Mouse (Mus musculus): ENCODE data around the gene Tcf19. TPM values are rescaled to one million over a fixed set of nuclear protein-coding genes. Genes with fewer than 3 reads are reported as not detected.

Gene Tcf19
- polyA plus RNA-seq, 1 experiment from 2014 or later, result 56.7 TPM

- peaks cover 12% of the 10 kb centered on the region; the same call in 1 of the 2 replicates for H3K27me3 ChIP-seq (ENCODE audit: low read depth, poor library complexity, severe bottlenecking)
- no peak overlapping the region for H3K27ac ChIP-seq (replicated peaks)
- H3K4me1 ChIP-seq, result peaks cover 28% of the 10 kb centered on the region
- DNase-seq (ENCODE audit: low spot score), result no peak
- no peaks in the 10 kb centered on the region for H3K36me3 ChIP-seq
- WGBS, result 57% methylated on average over 2 of the region's 2 CpGs
- H3K4me3 ChIP-seq, result no peak overlapping the region
- H3K9me3 ChIP-seq (replicated peaks), result no peaks in the 10 kb centered on the region
Measured at GRCm38 (mm10) chr17:35547465-35547864, 30.8 kb upstream of the Tcf19 start.

GRCm38 (mm10) chr17:35544680-35545079 lies 28.1 kb upstream of the Tcf19 start:
- Histone ChIP-seq H3K4me1 (peaks cover 28% of the 10 kb centered on the region), H3K27me3 (ENCODE audit: low read depth, poor library complexity, severe bottlenecking) (peaks cover 1% of the 10 kb centered on the region; the same call in 1 of the 2 replicates), H3K36me3 (no peaks in the 10 kb centered on the region), H3K27ac (replicated peaks) (no peak overlapping the region), H3K4me3 (no peak overlapping the region), H3K9me3 (replicated peaks) (no peaks in the 10 kb centered on the region)
- DNase-seq (ENCODE audit: low spot score), result peak; percentile 61
- WGBS, result 36% methylated on average over 6 of the region's 6 CpGs

GRCm38 (mm10) chr17:35544001-35544400 lies 27.4 kb upstream of the Tcf19 start:
- 80% methylated on average over 6 of the region's 6 CpGs for WGBS
- DNase-seq (ENCODE audit: low spot score), result no peak
- Histone ChIP-seq H3K9me3 (replicated peaks) (no peaks in the 10 kb centered on the region), H3K27ac (replicated peaks) (no peak overlapping the region), H3K36me3 (no peaks in the 10 kb centered on the region), H3K27me3 (ENCODE audit: low read depth, poor library complexity, severe bottlenecking) (no peaks in the 10 kb centered on the region), H3K4me3 (no peak overlapping the region), H3K4me1 (peaks cover 28% of the 10 kb centered on the region)

- no peak overlapping the region for H3K27ac ChIP-seq (replicated peaks)
- whole genome bisulfite sequencing, result 56% methylated on average over 14 of the region's 14 CpGs
- H3K4me3 ChIP-seq, result no peak overlapping the region; the same call in 1 of the 2 replicates
- no peaks in the 10 kb centered on the region for H3K9me3 ChIP-seq (replicated peaks)
- no peaks in the 10 kb centered on the region for H3K27me3 ChIP-seq (ENCODE audit: low read depth, poor library complexity, severe bottlenecking)
- no peaks in the 10 kb centered on the region for H3K36me3 ChIP-seq
- no peak for DNase-seq (ENCODE audit: low spot score)
- peaks cover 28% of the 10 kb centered on the region for H3K4me1 ChIP-seq
Measured at GRCm38 (mm10) chr17:35543412-35543861, 26.8 kb upstream of the Tcf19 start.

- peaks cover 28% of the 10 kb centered on the region for H3K4me1 ChIP-seq
- DNase-seq (ENCODE audit: low spot score), result no peak
- H3K36me3 ChIP-seq, result no peaks in the 10 kb centered on the region
- H3K4me3 ChIP-seq, result no peak overlapping the region; the same call in 1 of the 2 replicates
- no peaks in the 10 kb centered on the region for H3K27me3 ChIP-seq (ENCODE audit: low read depth, poor library complexity, severe bottlenecking)
- H3K9me3 ChIP-seq (replicated peaks), result no peaks in the 10 kb centered on the region
- 0 out of 2 replicates have a peak overlapping the region, but pooled peaks have one; percentile 33 for H3K27ac ChIP-seq (replicated peaks)
- 84% methylated on average over 15 of the region's 15 CpGs for WGBS
Measured at GRCm38 (mm10) chr17:35542761-35543411, 26.3 kb upstream of the Tcf19 start.

GRCm38 (mm10) chr17:35539540-35539939 lies 22.9 kb upstream of the Tcf19 start:
- Histone ChIP-seq H3K27ac (replicated peaks) (no peak overlapping the region), H3K9me3 (replicated peaks) (no peaks in the 10 kb centered on the region), H3K4me1 (peaks cover 16% of the 10 kb centered on the region), H3K27me3 (ENCODE audit: low read depth, poor library complexity, severe bottlenecking) (no peaks in the 10 kb centered on the region), H3K4me3 (no peak overlapping the region), H3K36me3 (no peaks in the 10 kb centered on the region)
- DNase-seq (ENCODE audit: low spot score), result no peak
- 55% methylated on average over 10 of the region's 10 CpGs for WGBS

GRCm38 (mm10) chr17:35538476-35538875 lies 21.9 kb upstream of the Tcf19 start:
- peaks cover 12% of the 10 kb centered on the region for H3K4me1 ChIP-seq
- no peaks in the 10 kb centered on the region for H3K9me3 ChIP-seq (replicated peaks)
- 79% methylated on average over 1 of the region's 1 CpGs for WGBS
- H3K27me3 ChIP-seq (ENCODE audit: low read depth, poor library complexity, severe bottlenecking), result no peaks in the 10 kb centered on the region
- no peak overlapping the region for H3K27ac ChIP-seq (replicated peaks)
- H3K36me3 ChIP-seq, result no peaks in the 10 kb centered on the region
- H3K4me3 ChIP-seq, result no peak overlapping the region
- DNase-seq (ENCODE audit: low spot score), result no peak

- Histone ChIP-seq H3K4me3 (no peak overlapping the region), H3K4me1 (peaks cover 8% of the 10 kb centered on the region; the same call in 1 of the 2 replicates), H3K27ac (replicated peaks) (no peak overlapping the region), H3K36me3 (no peaks in the 10 kb centered on the region), H3K27me3 (ENCODE audit: low read depth, poor library complexity, severe bottlenecking) (no peaks in the 10 kb centered on the region), H3K9me3 (replicated peaks) (no peaks in the 10 kb centered on the region)
- DNase-seq (ENCODE audit: low spot score), result no peak
- 89% methylated on average over 4 of the region's 4 CpGs for WGBS
Measured at GRCm38 (mm10) chr17:35537421-35537820, 20.8 kb upstream of the Tcf19 start.

GRCm38 (mm10) chr17:35534343-35534742 lies 17.7 kb upstream of the Tcf19 start:
- H3K9me3 ChIP-seq (replicated peaks), result no peaks in the 10 kb centered on the region
- peak; percentile 61 for DNase-seq (ENCODE audit: low spot score)
- H3K4me3 ChIP-seq, result no peak overlapping the region
- H3K27me3 ChIP-seq (ENCODE audit: low read depth, poor library complexity, severe bottlenecking), result no peaks in the 10 kb centered on the region
- H3K4me1 ChIP-seq, result peaks cover 11% of the 10 kb centered on the region; the same call in 1 of the 2 replicates
- 17% methylated on average over 6 of the region's 6 CpGs for WGBS
- peaks cover 19% of the 10 kb centered on the region for H3K36me3 ChIP-seq
- no peak overlapping the region for H3K27ac ChIP-seq (replicated peaks)

- WGBS, result 48% methylated on average over 7 of the region's 7 CpGs
- Histone ChIP-seq H3K9me3 (replicated peaks) (no peaks in the 10 kb centered on the region), H3K36me3 (peaks cover 33% of the 10 kb centered on the region), H3K27ac (replicated peaks) (no peak within 1 kb of the TSS), H3K4me1 (peaks cover 11% of the 10 kb centered on the region; the same call in 1 of the 2 replicates), H3K27me3 (ENCODE audit: low read depth, poor library complexity, severe bottlenecking) (no peaks in the 10 kb centered on the region), H3K4me3 (no peak within 1 kb of the TSS)
- no peak for DNase-seq (ENCODE audit: low spot score)
Measured at GRCm38 (mm10) chr17:35532901-35533300, 16.3 kb upstream of the Tcf19 start, which contains the start of gene Psors1c2. Gene Psors1c2 (plus strand): TSS chr17:35533201.

GRCm38 (mm10) chr17:35532360-35532759 lies 15.7 kb upstream of the Tcf19 start:
- no peaks in the 10 kb centered on the region for H3K9me3 ChIP-seq (replicated peaks)
- H3K27ac ChIP-seq (replicated peaks), result no peak overlapping the region
- H3K27me3 ChIP-seq (ENCODE audit: low read depth, poor library complexity, severe bottlenecking), result no peaks in the 10 kb centered on the region
- no peak for DNase-seq (ENCODE audit: low spot score)
- peaks cover 39% of the 10 kb centered on the region for H3K36me3 ChIP-seq
- 16% methylated on average over 3 of the region's 3 CpGs for WGBS
- peaks cover 11% of the 10 kb centered on the region; the same call in 1 of the 2 replicates for H3K4me1 ChIP-seq
- no peak overlapping the region for H3K4me3 ChIP-seq

GRCm38 (mm10) chr17:35526644-35527043 lies 10.0 kb upstream of the Tcf19 start:
- H3K4me3 ChIP-seq, result no peak overlapping the region
- peaks cover 90% of the 10 kb centered on the region for H3K36me3 ChIP-seq
- no peaks in the 10 kb centered on the region for H3K27me3 ChIP-seq (ENCODE audit: low read depth, poor library complexity, severe bottlenecking)
- H3K9me3 ChIP-seq (replicated peaks), result no peaks in the 10 kb centered on the region
- no peaks in the 10 kb centered on the region for H3K4me1 ChIP-seq
- DNase-seq (ENCODE audit: low spot score), result no peak
- H3K27ac ChIP-seq (replicated peaks), result no peak overlapping the region
- 78% methylated on average over 8 of the region's 8 CpGs for WGBS

GRCm38 (mm10) chr17:35524354-35524753 lies 7.7 kb upstream of the Tcf19 start:
- DNase-seq (ENCODE audit: low spot score), result no peak
- no peaks in the 10 kb centered on the region for H3K4me1 ChIP-seq
- no peak overlapping the region for H3K4me3 ChIP-seq
- H3K27ac ChIP-seq (replicated peaks), result no peak overlapping the region
- 92% methylated on average over 9 of the region's 9 CpGs for WGBS
- no peaks in the 10 kb centered on the region for H3K27me3 ChIP-seq (ENCODE audit: low read depth, poor library complexity, severe bottlenecking)
- H3K36me3 ChIP-seq, result peaks cover 88% of the 10 kb centered on the region
- no peaks in the 10 kb centered on the region for H3K9me3 ChIP-seq (replicated peaks)

Data from midbrain, embryonic 10.5 days (tissue).